Mouse (Mus musculus): ENCODE data around the gene Nlrp1a.

Gene Nlrp1a

GRCm38 (mm10) chr11:71144661-71145060 lies at the start of gene Nlrp1a:
Nlrp1a (minus strand) TSS chr11:71144704.
- DNase-seq (ENCODE audit: low spot score), result no peak

- no peak for DNase-seq (ENCODE audit: low spot score)
Measured at GRCm38 (mm10) chr11:71169633-71170032, 25.1 kb upstream of the Nlrp1a start.

GRCm38 (mm10) chr11:71164139-71164538 lies 19.6 kb upstream of the Nlrp1a start:
- no peak for DNase-seq (ENCODE audit: low spot score)

- no peak for DNase-seq (ENCODE audit: low spot score)
Measured at GRCm38 (mm10) chr11:71159439-71160136, 15.1 kb upstream of the Nlrp1a start.

GRCm38 (mm10) chr11:71155272-71155671 lies 10.8 kb upstream of the Nlrp1a start:
- DNase-seq (ENCODE audit: low spot score), result no peak

GRCm38 (mm10) chr11:71142031-71142430 lies 2.5 kb downstream of the Nlrp1a start:
- no peak for DNase-seq (ENCODE audit: low spot score)

- no peak for DNase-seq (ENCODE audit: low spot score)
Measured at GRCm38 (mm10) chr11:71107128-71107527, 37.4 kb downstream of the Nlrp1a start.

- DNase-seq (ENCODE audit: low spot score), result no peak
Measured at GRCm38 (mm10) chr11:71106261-71107021, 38.1 kb downstream of the Nlrp1a start.

- no peak for DNase-seq (ENCODE audit: low spot score)
Measured at GRCm38 (mm10) chr11:71103931-71104330, 40.6 kb downstream of the Nlrp1a start.

- no peak for DNase-seq (ENCODE audit: low spot score)
Measured at GRCm38 (mm10) chr11:71076342-71076741, 68.2 kb downstream of the Nlrp1a start.

GRCm38 (mm10) chr11:71052554-71052953 lies 92.0 kb downstream of the Nlrp1a start:
- no peak for DNase-seq (ENCODE audit: low spot score)
